Mouse (Mus musculus) ES-E14 (cell line): Measurements from ENCODE around the gene Dnah8.

Experiments used
- CHD2 ChIP-seq: IDR thresholded peaks from 2 replicates; pipeline ENCODE4 v1.6.1; 2014; ENCODE audit warnings: mild to moderate bottlenecking, low read depth, low read length, inconsistent platforms
- HCFC1 ChIP-seq: IDR thresholded peaks from 2 replicates; pipeline ENCODE4 v1.6.1; 2012; ENCODE audit warnings: low read length, inconsistent platforms, borderline replicate concordance; ENCODE audit not compliant: insufficient read depth
- MAFK ChIP-seq: IDR thresholded peaks from 2 replicates; pipeline ENCODE4 v1.6.1; 2014; ENCODE audit warnings: mild to moderate bottlenecking, low read depth, low read length, inconsistent platforms; ENCODE audit not compliant: insufficient read depth
- ZC3H11A ChIP-seq: IDR thresholded peaks from 2 replicates; pipeline ENCODE4 v1.6.1; 2012; ENCODE audit warnings: low read depth, mild to moderate bottlenecking, inconsistent platforms, low read length, borderline replicate concordance

- TF ChIP-seq ZC3H11A: no peak
- no peak for TF ChIP-seq MAFK
- TF ChIP-seq CHD2: peak; percentile 60; the same call in 1 of the 2 replicates
- TF ChIP-seq HCFC1: peak; percentile 43; the same call in 1 of the 2 replicates
Measured at GRCm38 (mm10) chr17:30878626-30879025, 254.5 kb downstream of the Dnah8 start.
